Mouse (Mus musculus): ENCODE measurements at regions not wholly inside any gene's neighbourhood (a gene's known extent, or its start where the extent isn't known, plus 50 kb on each side); places are given as distances from the start of the nearest gene placed in this dataset.

GRCm38 (mm10) chr4:105307356-105307755, 150.2 kb downstream of the Plpp3 start:
- no peak overlapping the region for H3K9ac ChIP-seq (replicated peaks)
- H3K4me2 ChIP-seq (replicated peaks), result no peak overlapping the region
- H3K4me1 ChIP-seq, result no peaks in the 10 kb centered on the region
- H3K27ac ChIP-seq (replicated peaks), result no peak overlapping the region
- no peaks in the 10 kb centered on the region for H3K36me3 ChIP-seq
- H3K9me3 ChIP-seq, result no peaks in the 10 kb centered on the region
- ATAC-seq (ENCODE audit: low FRiP score, low read depth), result no peak
- no peaks in the 10 kb centered on the region for H3K27me3 ChIP-seq
- H3K4me3 ChIP-seq, result no peak overlapping the region
- WGBS, result 84% methylated on average over 4 of the region's 4 CpGs

GRCm38 (mm10) chr4:105307905-105308304, 150.8 kb downstream of the Plpp3 start:
- Histone ChIP-seq H3K4me3 (no peak overlapping the region), H3K27me3 (no peaks in the 10 kb centered on the region), H3K4me1 (no peaks in the 10 kb centered on the region), H3K36me3 (no peaks in the 10 kb centered on the region), H3K27ac (replicated peaks) (no peak overlapping the region), H3K4me2 (replicated peaks) (no peak overlapping the region), H3K9ac (replicated peaks) (no peak overlapping the region), H3K9me3 (no peaks in the 10 kb centered on the region)
- WGBS, result 91% methylated on average over 5 of the region's 5 CpGs
- ATAC-seq (ENCODE audit: low FRiP score, low read depth), result no peak

- 87% methylated on average over 5 of the region's 5 CpGs for WGBS
- no peaks in the 10 kb centered on the region for H3K9me3 ChIP-seq
- H3K4me1 ChIP-seq, result no peaks in the 10 kb centered on the region
- no peak overlapping the region for H3K4me2 ChIP-seq (replicated peaks)
- no peak overlapping the region for H3K27ac ChIP-seq (replicated peaks)
- no peak for ATAC-seq (ENCODE audit: low FRiP score, low read depth)
- H3K9ac ChIP-seq (replicated peaks), result no peak overlapping the region
- no peaks in the 10 kb centered on the region for H3K36me3 ChIP-seq
- no peak overlapping the region for H3K4me3 ChIP-seq
- H3K27me3 ChIP-seq, result no peaks in the 10 kb centered on the region
These were observed 151.9 kb downstream of the Plpp3 start for GRCm38 (mm10) chr4:105308971-105309488.

GRCm38 (mm10) chr4:105312643-105313042, 155.5 kb downstream of the Plpp3 start:
- Histone ChIP-seq H3K36me3 (no peaks in the 10 kb centered on the region), H3K9ac (replicated peaks) (no peak overlapping the region), H3K9me3 (no peaks in the 10 kb centered on the region), H3K27ac (replicated peaks) (no peak overlapping the region), H3K27me3 (no peaks in the 10 kb centered on the region), H3K4me2 (replicated peaks) (no peak overlapping the region), H3K4me1 (no peaks in the 10 kb centered on the region), H3K4me3 (no peak overlapping the region)
- ATAC-seq (ENCODE audit: low FRiP score, low read depth), result no peak
- 87% methylated on average over 7 of the region's 7 CpGs for WGBS

- Histone ChIP-seq H3K4me3 (no peak overlapping the region), H3K27me3 (no peaks in the 10 kb centered on the region), H3K9ac (replicated peaks) (no peak overlapping the region), H3K4me1 (no peaks in the 10 kb centered on the region), H3K4me2 (replicated peaks) (no peak overlapping the region), H3K36me3 (no peaks in the 10 kb centered on the region), H3K27ac (replicated peaks) (no peak overlapping the region), H3K9me3 (no peaks in the 10 kb centered on the region)
- 79% methylated on average over 10 of the region's 10 CpGs for WGBS
- no peak for ATAC-seq (ENCODE audit: low FRiP score, low read depth)
These were observed 156.1 kb downstream of the Plpp3 start for GRCm38 (mm10) chr4:105313151-105313818.

- no peak overlapping the region for H3K4me3 ChIP-seq
- no peak for ATAC-seq (ENCODE audit: low FRiP score, low read depth)
- H3K36me3 ChIP-seq, result no peaks in the 10 kb centered on the region
- H3K27ac ChIP-seq (replicated peaks), result no peak overlapping the region
- 76% methylated on average over 5 of the region's 5 CpGs for WGBS
- no peaks in the 10 kb centered on the region for H3K27me3 ChIP-seq
- H3K9ac ChIP-seq (replicated peaks), result no peak overlapping the region
- no peaks in the 10 kb centered on the region for H3K9me3 ChIP-seq
- no peak overlapping the region for H3K4me2 ChIP-seq (replicated peaks)
- no peaks in the 10 kb centered on the region for H3K4me1 ChIP-seq
These were observed 157.9 kb downstream of the Plpp3 start for GRCm38 (mm10) chr4:105315095-105315494.

- ATAC-seq (ENCODE audit: low FRiP score, low read depth), result no peak
- no peak overlapping the region for H3K4me3 ChIP-seq
- 82% methylated on average over 12 of the region's 12 CpGs for WGBS
These were observed 159.5 kb downstream of the Plpp3 start for GRCm38 (mm10) chr4:105316478-105317206.

GRCm38 (mm10) chr4:105318421-105318820, 161.3 kb downstream of the Plpp3 start:
- Histone ChIP-seq H3K9me3 (no peaks in the 10 kb centered on the region), H3K4me1 (0 out of 2 replicates have a peak, but pooled peaks cover 5% of the 10 kb centered on the region), H3K4me3 (no peak overlapping the region), H3K27me3 (no peaks in the 10 kb centered on the region), H3K36me3 (no peaks in the 10 kb centered on the region), H3K9ac (replicated peaks) (no peak overlapping the region), H3K4me2 (replicated peaks) (no peak overlapping the region), H3K27ac (replicated peaks) (no peak overlapping the region)
- ATAC-seq (ENCODE audit: low FRiP score, low read depth), result no peak
- WGBS, result 83% methylated on average over 2 of the region's 2 CpGs

More at GRCm38 (mm10) chr4:105316478-105317206, 159.5 kb downstream of the Plpp3 start:
- no peaks in the 10 kb centered on the region for H3K4me1 ChIP-seq
- H3K9me3 ChIP-seq, result no peaks in the 10 kb centered on the region
- no peak overlapping the region for H3K9ac ChIP-seq (replicated peaks)
- H3K27me3 ChIP-seq, result no peaks in the 10 kb centered on the region
- H3K36me3 ChIP-seq, result no peaks in the 10 kb centered on the region
- H3K4me2 ChIP-seq (replicated peaks), result no peak overlapping the region
- no peak overlapping the region for H3K27ac ChIP-seq (replicated peaks)

GRCm38 (mm10) chr4:105323446-105323845, 166.3 kb downstream of the Plpp3 start:
- H3K4me2 ChIP-seq (replicated peaks), result no peak overlapping the region
- no peaks in the 10 kb centered on the region for H3K9me3 ChIP-seq
- H3K36me3 ChIP-seq, result no peaks in the 10 kb centered on the region
- 64% methylated on average over 1 of the region's 1 CpGs for WGBS
- ATAC-seq (ENCODE audit: low FRiP score, low read depth), result no peak
- no peak overlapping the region for H3K9ac ChIP-seq (replicated peaks)
- H3K4me1 ChIP-seq, result peaks cover 12% of the 10 kb centered on the region
- H3K27ac ChIP-seq (replicated peaks), result no peak overlapping the region
- H3K4me3 ChIP-seq, result no peak overlapping the region
- H3K27me3 ChIP-seq, result no peaks in the 10 kb centered on the region

- no peaks in the 10 kb centered on the region for H3K36me3 ChIP-seq
- no peak for ATAC-seq (ENCODE audit: low FRiP score, low read depth)
- 36% methylated on average over 3 of the region's 3 CpGs for WGBS
- H3K27me3 ChIP-seq, result no peaks in the 10 kb centered on the region
- no peak overlapping the region for H3K9ac ChIP-seq (replicated peaks)
- H3K4me2 ChIP-seq (replicated peaks), result no peak overlapping the region
- H3K4me1 ChIP-seq, result peaks cover 12% of the 10 kb centered on the region
- no peaks in the 10 kb centered on the region for H3K9me3 ChIP-seq
- no peak overlapping the region for H3K27ac ChIP-seq (replicated peaks)
- H3K4me3 ChIP-seq, result no peak overlapping the region
These were observed 169.8 kb downstream of the Plpp3 start for GRCm38 (mm10) chr4:105326989-105327388.

GRCm38 (mm10) chr4:105327711-105328471, 170.7 kb downstream of the Plpp3 start:
- no peaks in the 10 kb centered on the region for H3K27me3 ChIP-seq
- peaks cover 10% of the 10 kb centered on the region for H3K4me1 ChIP-seq
- H3K9ac ChIP-seq (replicated peaks), result no peak overlapping the region
- H3K4me3 ChIP-seq, result no peak overlapping the region
- H3K27ac ChIP-seq (replicated peaks), result no peak overlapping the region
- no peak for ATAC-seq (ENCODE audit: low FRiP score, low read depth)
- H3K36me3 ChIP-seq, result no peaks in the 10 kb centered on the region
- no peaks in the 10 kb centered on the region for H3K9me3 ChIP-seq
- no peak overlapping the region for H3K4me2 ChIP-seq (replicated peaks)
- WGBS, result 83% methylated on average over 5 of the region's 5 CpGs

GRCm38 (mm10) chr4:105328776-105329175, 171.6 kb downstream of the Plpp3 start:
- ATAC-seq (ENCODE audit: low FRiP score, low read depth), result no peak
- H3K27me3 ChIP-seq, result no peaks in the 10 kb centered on the region
- H3K36me3 ChIP-seq, result no peaks in the 10 kb centered on the region
- 90% methylated on average over 10 of the region's 10 CpGs for WGBS
- no peaks in the 10 kb centered on the region for H3K9me3 ChIP-seq
- no peak overlapping the region for H3K4me3 ChIP-seq
- peaks cover 6% of the 10 kb centered on the region for H3K4me1 ChIP-seq
- no peak overlapping the region for H3K4me2 ChIP-seq (replicated peaks)
- H3K9ac ChIP-seq (replicated peaks), result no peak overlapping the region
- no peak overlapping the region for H3K27ac ChIP-seq (replicated peaks)
